Mouse (Mus musculus): Measurements from ENCODE around the gene Per2.

GRCm38 (mm10) chr1:91429212-91429611 is 29.9 kb downstream of the Per2 start:
- TF ChIP-seq CTCF (IDR thresholded peaks at IDR 0.05; ENCODE audit: low read depth) (no peak), EP300 (optimal IDR thresholded peaks at IDR 0.05) (no peak)
